Mouse (Mus musculus) heart, adult 2 months (tissue): Measurements from ENCODE around the gene Cbx7. TPM values are rescaled to one million over a fixed set of nuclear protein-coding genes. Genes with fewer than 3 reads are reported as not detected.
"Not testable (repeated sequence)": the region's sequence is repeated elsewhere in the genome, so short reads cannot be mapped to it uniquely, and the experiment has no call there.

ENCODE experiments used
- DNase-seq, 2 experiments: peaks; one replicate each; pipeline ENCODE4 v3.0.0; 2021
- H3K27ac ChIP-seq: fragments of 200-600 bp; 2 replicates; pipeline ENCODE4 v1.8.1; 2022
- H3K27me3 ChIP-seq: fragments of 200-500 bp; 2 replicates; pipeline ENCODE4 v1.6.1; 2012; ENCODE audit warnings: mild to moderate bottlenecking, low read length, inconsistent platforms, mixed read lengths; ENCODE audit not compliant: control insufficient read depth, insufficient read depth
- H3K36me3 ChIP-seq: fragments of 200-500 bp; 2 replicates; pipeline ENCODE4 v1.6.1; 2012; ENCODE audit warnings: low read length, inconsistent platforms; ENCODE audit not compliant: control insufficient read depth, insufficient read depth
- H3K4me1 ChIP-seq: fragments of 200-500 bp; 2 replicates; pipeline ENCODE4 v1.6.1; 2011; ENCODE audit warnings: low read length; ENCODE audit not compliant: control insufficient read depth, insufficient read depth
- H3K4me3 ChIP-seq: fragments of 200-600 bp; 2 replicates; pipeline ENCODE4 v1.8.1; 2022
- H3K79me2 ChIP-seq: fragments of 200-500 bp; replicated peaks from 2 replicates; pipeline ENCODE4 v1.6.1; 2012; ENCODE audit warnings: mild to moderate bottlenecking, inconsistent platforms, low read length, moderate library complexity, mixed read lengths; ENCODE audit not compliant: control insufficient read depth, insufficient read depth
- H3K9ac ChIP-seq: fragments of 200-500 bp; 2 replicates; pipeline ENCODE4 v1.6.1; 2012; ENCODE audit warnings: low read depth, mild to moderate bottlenecking, control low read depth, inconsistent platforms, low read length, mixed read lengths
- CTCF ChIP-seq: fragments of 200-600 bp; IDR thresholded peaks from 2 replicates; pipeline ENCODE4 v1.8.1; 2022; ENCODE audit warnings: antibody characterized with exemption, mild to moderate bottlenecking, moderate library complexity
- EP300 ChIP-seq: fragments of 200-500 bp; IDR thresholded peaks from 2 replicates; pipeline ENCODE4 v1.6.1; 2011; ENCODE audit warnings: low read depth, low read length, control low read depth; ENCODE audit not compliant: insufficient read depth
- POLR2A ChIP-seq: fragments of 200-500 bp; IDR thresholded peaks from 2 replicates; pipeline ENCODE4 v1.6.1; 2011; ENCODE audit warnings: mild to moderate bottlenecking, low read depth, low read length, control low read depth; ENCODE audit not compliant: insufficient read depth
- WGBS: fragments of 180-500 bp; shearing (Covaris S2); methylation state at CpG from one replicate; pipeline ENCODE4 v1.1.7; 2018; 5-methylcytosine and 5-hydroxymethylcytosine counted together
- intact Hi-C: fragments of 180-260 bp; cut with DNase I; formaldehyde crosslinking; loops from one replicate; pipeline ENCODE4 v1.15.1; 2025
- polyA plus RNA-seq: library from polyadenylated mRNA; depleted of rRNA; stranded (reverse); fragments of >200 nt; gene quantifications from 2 replicates; pipeline ENCODE4 v1.2.3, GENCODE M21; 2012
- total RNA-seq, 2 experiments: library from RNA; stranded (reverse); gene quantifications; 2 replicates each; pipeline ENCODE4 v1.2.3; 2021

The Cbx7 gene
- total and polyA plus RNA-seq, 3 experiments, result 18.9 to 21.7 (median 21.4) TPM

GRCm38 (mm10) chr15:79906855-79907254, 64.1 kb downstream of the Cbx7 start:
- Histone ChIP-seq H3K36me3 (no peaks in the 10 kb centered on the region), H3K79me2 (no peaks in the 10 kb centered on the region), H3K27ac (no peak overlapping the region), H3K27me3 (no peaks in the 10 kb centered on the region), H3K4me3 (no peak overlapping the region), H3K4me1 (no peaks in the 10 kb centered on the region), H3K9ac (no peak overlapping the region)
- intact Hi-C loops, result no loop called here
- WGBS, result 68% methylated on average over 14 of the region's 14 CpGs
- no peak for DNase-seq
- TF ChIP-seq POLR2A (no peak), CTCF (no peak), EP300 (no peak)

- H3K4me3 ChIP-seq, result no peak overlapping the region
- 77% methylated on average over 12 of the region's 12 CpGs for WGBS
- no peak for TF ChIP-seq CTCF
- no peak for TF ChIP-seq POLR2A
- no peak for TF ChIP-seq EP300
- no peaks in the 10 kb centered on the region for H3K4me1 ChIP-seq
- no peak for DNase-seq
- no peaks in the 10 kb centered on the region for H3K79me2 ChIP-seq
- no peak overlapping the region for H3K9ac ChIP-seq
- H3K27ac ChIP-seq, result no peak overlapping the region
- intact Hi-C loops, result no loop called here
- no peaks in the 10 kb centered on the region for H3K27me3 ChIP-seq
- no peaks in the 10 kb centered on the region for H3K36me3 ChIP-seq
These were observed 65.7 kb downstream of the Cbx7 start for GRCm38 (mm10) chr15:79905211-79905610.

GRCm38 (mm10) chr15:79904678-79905077, 66.2 kb downstream of the Cbx7 start:
- 90% methylated on average over 11 of the region's 11 CpGs for WGBS
- H3K27me3 ChIP-seq, DNase-seq, intact Hi-C loops, H3K79me2 ChIP-seq, H3K9ac ChIP-seq, H3K27ac ChIP-seq, H3K4me1 ChIP-seq, H3K4me3 ChIP-seq, H3K36me3 ChIP-seq: not testable (repeated sequence)

GRCm38 (mm10) chr15:79903963-79904362, 67.0 kb downstream of the Cbx7 start:
- no peak for DNase-seq
- Histone ChIP-seq H3K4me1 (no peaks in the 10 kb centered on the region), H3K9ac (no peak overlapping the region), H3K79me2 (no peaks in the 10 kb centered on the region), H3K36me3 (no peaks in the 10 kb centered on the region), H3K27me3 (no peaks in the 10 kb centered on the region), H3K4me3 (no peak overlapping the region), H3K27ac (no peak overlapping the region)
- TF ChIP-seq EP300 (no peak), CTCF (no peak), POLR2A (no peak)
- intact Hi-C loops, result no loop called here

GRCm38 (mm10) chr15:79903081-79903480, 67.8 kb downstream of the Cbx7 start:
- DNase-seq, H3K4me1 ChIP-seq, intact Hi-C loops, H3K36me3 ChIP-seq, H3K27ac ChIP-seq, H3K4me3 ChIP-seq, H3K27me3 ChIP-seq, H3K79me2 ChIP-seq, H3K9ac ChIP-seq: not testable (repeated sequence)
- 97% methylated on average over 8 of the region's 8 CpGs for WGBS

GRCm38 (mm10) chr15:79901399-79901798, 69.5 kb downstream of the Cbx7 start:
- TF ChIP-seq EP300 (no peak), POLR2A (no peak), CTCF (no peak)
- Histone ChIP-seq H3K36me3 (no peaks in the 10 kb centered on the region), H3K79me2 (no peaks in the 10 kb centered on the region), H3K27me3 (no peaks in the 10 kb centered on the region), H3K4me3 (no peak overlapping the region), H3K27ac (no peak overlapping the region), H3K4me1 (peaks cover 2% of the 10 kb centered on the region), H3K9ac (no peak overlapping the region)
- 94% methylated on average over 2 of the region's 2 CpGs for WGBS
- intact Hi-C loops, result no loop called here
- no peak for DNase-seq

GRCm38 (mm10) chr15:79900751-79901150, 70.2 kb downstream of the Cbx7 start:
- no peak overlapping the region for H3K9ac ChIP-seq
- no peak for TF ChIP-seq EP300
- TF ChIP-seq CTCF, result no peak
- TF ChIP-seq POLR2A, result no peak
- H3K27ac ChIP-seq, result no peak overlapping the region
- intact Hi-C loops, result no loop called here
- no peaks in the 10 kb centered on the region for H3K79me2 ChIP-seq
- H3K36me3 ChIP-seq, result peaks cover 5% of the 10 kb centered on the region; the same call in 1 of the 2 replicates
- no peaks in the 10 kb centered on the region for H3K27me3 ChIP-seq
- no peak for DNase-seq
- H3K4me1 ChIP-seq, result peaks cover 6% of the 10 kb centered on the region
- 63% methylated on average over 7 of the region's 7 CpGs for WGBS
- no peak overlapping the region for H3K4me3 ChIP-seq
